Mouse (Mus musculus): ENCODE results near the gene Zc3h7b.

GRCm38 (mm10) chr15:81845724-81846123 is 100.9 kb downstream of the Zc3h7b start:
- no peak for TF ChIP-seq POLR2A (IDR thresholded peaks at IDR 0.05; ENCODE audit: low read depth, low read length)
- no peak for TF ChIP-seq CTCF (IDR thresholded peaks at IDR 0.05; ENCODE audit: borderline replicate concordance, insufficient read depth, low read length)

All from embryonic fibroblast, embryonic 13.5 days (primary cell).